Mouse (Mus musculus) cerebellum, adult 9-11 months (tissue): ENCODE measurements around the gene Ptpn3.

ENCODE experiments used
- DNase-seq: peaks from one replicate; pipeline ENCODE4 v3.0.0; 2022

Ptpn3 gene

GRCm38 (mm10) chr4:57301410-57302313 lies at the start of gene Ptpn3:
Gene Ptpn3, minus strand, starts transcription at chr4:57301837.
- DNase-seq = peak; percentile 88

- no peak for DNase-seq
These were observed 48.9 kb upstream of the Ptpn3 start for GRCm38 (mm10) chr4:57350541-57350940.

GRCm38 (mm10) chr4:57343996-57344395 lies 42.4 kb upstream of the Ptpn3 start:
- DNase-seq = no peak

- no peak for DNase-seq
These were observed 37.3 kb upstream of the Ptpn3 start for GRCm38 (mm10) chr4:57338923-57339322.

GRCm38 (mm10) chr4:57338061-57338460 lies 36.4 kb upstream of the Ptpn3 start:
- DNase-seq = no peak

GRCm38 (mm10) chr4:57335000-57335666 lies 33.5 kb upstream of the Ptpn3 start:
- no peak for DNase-seq

GRCm38 (mm10) chr4:57333926-57334548 lies 32.4 kb upstream of the Ptpn3 start:
- DNase-seq = no peak

- DNase-seq = no peak
These were observed 30.9 kb upstream of the Ptpn3 start for GRCm38 (mm10) chr4:57332511-57332910.

GRCm38 (mm10) chr4:57320606-57321327 lies 19.1 kb upstream of the Ptpn3 start:
- DNase-seq = no peak

- no peak for DNase-seq
These were observed 17.0 kb upstream of the Ptpn3 start for GRCm38 (mm10) chr4:57318525-57319212.

GRCm38 (mm10) chr4:57312256-57313166 lies 10.9 kb upstream of the Ptpn3 start:
- DNase-seq = no peak

GRCm38 (mm10) chr4:57311750-57312149 lies 10.1 kb upstream of the Ptpn3 start:
- no peak for DNase-seq

- no peak for DNase-seq
These were observed 6.8 kb upstream of the Ptpn3 start for GRCm38 (mm10) chr4:57308214-57309000.

GRCm38 (mm10) chr4:57307747-57308146 lies 6.1 kb upstream of the Ptpn3 start:
- no peak for DNase-seq

- no peak for DNase-seq
These were observed 4.6 kb upstream of the Ptpn3 start for GRCm38 (mm10) chr4:57306260-57306659.

GRCm38 (mm10) chr4:57305644-57306043 lies 4.0 kb upstream of the Ptpn3 start:
- no peak for DNase-seq

GRCm38 (mm10) chr4:57300469-57301409 lies 898 bp downstream of the Ptpn3 start:
- no peak for DNase-seq

- DNase-seq = peak; percentile 83
These were observed 1.8 kb downstream of the Ptpn3 start for GRCm38 (mm10) chr4:57299701-57300468.
